Comparison of ENCODE assay signal across 9 mouse cellular contexts in the genomic region with DNA sequence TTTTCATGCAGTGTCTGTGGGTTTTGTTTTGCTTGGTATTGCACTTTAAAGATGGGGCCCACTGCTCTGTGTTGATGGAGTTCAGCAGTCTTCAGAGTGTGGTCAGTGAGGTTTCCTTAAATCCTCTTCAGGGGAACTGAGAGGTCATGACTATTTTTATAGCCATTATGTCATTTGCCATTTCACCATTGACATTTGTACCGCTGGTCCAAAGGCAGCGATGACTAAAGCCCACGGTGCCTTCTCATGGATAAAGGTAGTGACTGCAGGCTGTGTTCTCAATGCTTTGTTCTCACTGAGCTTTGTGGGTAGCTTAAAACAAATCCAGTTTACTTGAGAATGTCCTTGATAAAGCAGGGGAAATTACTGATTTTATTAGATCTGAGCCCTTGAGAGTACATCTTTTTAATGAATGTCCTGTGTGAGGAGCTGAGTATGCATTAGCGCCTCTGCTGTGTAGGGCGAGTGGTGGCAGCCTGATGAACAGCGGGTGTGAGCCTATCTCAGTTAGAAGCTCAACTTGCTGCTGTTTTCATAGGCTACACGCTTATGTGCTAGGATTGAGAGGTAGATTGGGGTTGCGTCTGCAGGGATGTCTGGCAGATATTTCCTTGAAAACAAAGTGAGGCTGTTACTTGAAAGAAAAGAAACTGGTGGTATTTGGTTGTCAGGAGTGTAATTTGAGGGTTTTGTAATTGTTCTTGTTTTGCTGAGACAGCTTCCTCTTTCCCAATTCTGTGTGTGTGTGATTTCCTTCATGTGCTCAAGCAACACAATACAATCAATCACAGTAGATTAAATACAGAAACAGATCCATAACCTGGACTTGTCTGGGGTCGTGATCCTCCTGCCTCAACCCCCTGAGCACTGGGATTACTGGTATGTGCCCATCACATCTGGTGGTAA. TPM values are rescaled to one million over a fixed set of nuclear protein-coding genes. Genes with fewer than 3 reads are reported as not detected.
DNase-seq lines count a peak whose midpoint lies in the region; ATAC-seq and TF ChIP-seq lines count a peak whose summit lies in the region.
"Had no signal": no experiment of that assay in that cellular context is flagged by ENCODE, and none has a peak within 500 bp of the region (broad histone marks: within the 10 kb centered on the region; RNA-seq: fewer than 3 reads in every experiment).

No protein-coding gene starts in this region.

- peaks cover 15% of the 10 kb centered on the region for H3K36me3 ChIP-seq in neural tube, embryonic 11.5 days (ENCODE audit: control insufficient read depth, insufficient read depth, low read length)
- H3K36me3 ChIP-seq in hindbrain, postnatal 0 days (ENCODE audit: insufficient read depth, low read length), result peaks cover 13% of the 10 kb centered on the region; the same call in 1 of the 2 replicates

- 0 out of 2 replicates have a peak overlapping the region, but pooled peaks have one; percentile 27 for H3K27ac ChIP-seq in neural tube, embryonic 11.5 days (ENCODE audit: low read depth, low read length)
- peak overlapping the region; percentile 32; the same call in 1 of the 2 replicates for H3K27ac ChIP-seq in hindbrain, postnatal 0 days

- WGBS in neural tube, embryonic 11.5 days, result 75% methylated on average over 9 of the region's 9 CpGs
- WGBS in hindbrain, postnatal 0 days, result 58% methylated on average over 9 of the region's 9 CpGs

- H3K4me2 ChIP-seq in neural tube, embryonic 11.5 days (ENCODE audit: low read depth), result no peak overlapping the region
- H3K4me2 ChIP-seq in hindbrain, postnatal 0 days (ENCODE audit: low read depth, low read length), result 0 out of 2 replicates have a peak overlapping the region, but pooled peaks have one; percentile 21

- no peaks in the 10 kb centered on the region for H3K27me3 ChIP-seq in neural tube, embryonic 11.5 days (ENCODE audit: control insufficient read depth, insufficient read depth, low read length)
- no peaks in the 10 kb centered on the region for H3K27me3 ChIP-seq in hindbrain, postnatal 0 days (ENCODE audit: insufficient read depth, low read length)

- H3K4me3 ChIP-seq in neural tube, embryonic 11.5 days (ENCODE audit: low read depth, low read length), result no peak overlapping the region
- no peak overlapping the region for H3K4me3 ChIP-seq in hindbrain, postnatal 0 days (ENCODE audit: low read length)

- peak; percentile 38 for TF ChIP-seq CTCF in hindbrain, postnatal 0 days (IDR thresholded peaks at IDR 0.05; ENCODE audit: low read depth)

- no peak for DNase-seq in frontal cortex, postnatal 10 days (ENCODE audit: low spot score in 2 of 2)
- DNase-seq in neural tube, embryonic 11.5 days (ENCODE audit: low spot score), result no peak
- DNase-seq in neural tube, embryonic 10.5 days (ENCODE audit: extremely low spot score, low spot score), result no peak
- peak; percentile 23 for DNase-seq in hindbrain, postnatal 0 days (ENCODE audit: low spot score)
- no peak for DNase-seq in left cerebral cortex, adult 9 months (ENCODE audit: low spot score in 2 of 2)
- no peak for DNase-seq in thymus, postnatal 0 days (ENCODE audit: low spot score)
- DNase-seq in ovary, adult 18-20 months (ENCODE audit: low spot score), result no peak
- DNase-seq: thymus, adult 18-20 months had no signal

- no peaks in the 10 kb centered on the region for H3K4me1 ChIP-seq in neural tube, embryonic 11.5 days (ENCODE audit: control insufficient read depth, insufficient read depth, low read length)
- H3K4me1 ChIP-seq in hindbrain, postnatal 0 days (ENCODE audit: insufficient read depth, low read length), result 0 out of 2 replicates have a peak, but pooled peaks cover 5% of the 10 kb centered on the region

- H3K9me3 ChIP-seq in neural tube, embryonic 11.5 days (ENCODE audit: control insufficient read depth, low read length), result no peaks in the 10 kb centered on the region
- H3K9me3 ChIP-seq in hindbrain, postnatal 0 days (ENCODE audit: low read length), result no peaks in the 10 kb centered on the region

- ATAC-seq in frontal cortex, adult (ENCODE audit: low TSS enrichment), result peak; percentile 65; the same call in 1 of the 2 replicates
- no peak for ATAC-seq in neural tube, embryonic 11.5 days (ENCODE audit: insufficient read depth, low FRiP score, low TSS enrichment)
- no peak for ATAC-seq in hindbrain, postnatal 0 days

- H3K9ac ChIP-seq in neural tube, embryonic 11.5 days (ENCODE audit: low read length), result no peak overlapping the region
- H3K9ac ChIP-seq in hindbrain, postnatal 0 days (replicated peaks; ENCODE audit: low read length), result no peak overlapping the region

RNA-seq across cellular contexts. Expression of a gene that starts 15.4 kb away (rescaled TPM):
- 138 and 159 TPM in 2 replicates for polyA plus RNA-seq in neural tube, embryonic 11.5 days (2014; fragmentation: Nextera tagmentation; extraction: Ambion mirVana)
- total RNA-seq in hindbrain, postnatal 0 days (2014; rRNA removed), result 185 and 212 TPM in 2 replicates
- 64.4 and 69.9 TPM in 2 replicates for polyA plus RNA-seq in hindbrain, postnatal 0 days (2015; fragmentation: Nextera tagmentation; extraction: Ambion mirVana)
- polyA plus RNA-seq in thymus, postnatal 0 days (2015; fragmentation: Nextera tagmentation; extraction: Ambion mirVana), result 5.4 and 5.9 TPM in 2 replicates
